Mouse (Mus musculus): ENCODE results near the gene Acat2. TPM values are rescaled to one million over a fixed set of nuclear protein-coding genes. Genes with fewer than 3 reads are reported as not detected.
"Not testable (repeated sequence)": the region's sequence is repeated elsewhere in the genome, so short reads cannot be mapped to it uniquely, and the experiment has no call there.

Gene Acat2
- total and polyA plus RNA-seq, 3 experiments, result 48.6 to 128 (median 58.6) TPM

DNA sequence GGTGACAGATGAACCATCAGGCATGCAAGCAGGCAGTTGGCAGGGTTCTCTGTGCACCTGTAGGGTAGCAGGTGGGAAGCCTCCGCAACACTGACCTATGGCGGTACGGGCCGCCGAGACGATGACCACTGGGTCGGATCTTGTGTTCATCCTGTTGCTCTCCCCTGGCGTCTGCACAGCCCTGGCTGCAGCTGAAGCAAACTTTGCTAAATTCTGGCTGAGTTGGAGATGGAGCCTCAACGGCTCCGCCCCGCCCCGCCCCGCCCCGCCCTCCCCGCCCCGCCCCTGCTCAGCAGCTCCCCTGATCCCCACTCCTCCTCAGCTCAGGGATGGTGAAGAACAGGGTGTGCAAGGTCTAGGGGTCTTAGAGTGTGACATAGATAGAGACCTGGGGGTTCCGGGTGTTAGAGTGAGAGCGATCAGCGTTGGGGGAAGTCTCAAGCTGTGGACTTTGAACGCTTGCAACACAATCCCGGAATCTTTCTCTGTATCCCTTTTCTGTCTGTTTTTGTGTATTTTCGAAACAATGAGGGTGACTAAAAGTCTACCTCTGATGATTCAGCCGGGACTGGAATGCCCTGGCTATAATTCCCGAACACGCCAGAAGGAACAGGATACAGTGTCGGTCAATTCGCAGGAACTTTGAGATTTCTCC is 20.3 kb downstream of the Acat2 start, which contains the start of gene Acat3:
Acat3 (minus strand) TSS at position 450 of the 655 bp plus-strand sequence.
- in situ Hi-C loops (cut with MboI; ENCODE audit: low pct_ligation_motif_present, low pct_unique_long_range_greater_than_20kb, low sequenced_read_pairs) (no loop called here), dilution Hi-C loops (cut with MboI; ENCODE audit: extremely low pct_ligation_motif_present, extremely low pct_unique_long_range_greater_than_20kb, low sequenced_read_pairs) (no loop called here)
- Histone ChIP-seq H3K27me3 (replicated peaks) (no peaks in the 10 kb centered on the region), H3K9ac (ENCODE audit: insufficient read depth, low read depth) (no peak within 1 kb of the TSS), H3K4me3 (replicated peaks in 1 of 3; ENCODE audit: low read depth in 2 of 3, low read length in 2 of 3, poor library complexity in 1 of 3) (no peak within 1 kb of the TSS), H3K79me2 (replicated peaks; ENCODE audit: control insufficient read depth, extremely low read depth, insufficient read depth, poor library complexity, severe bottlenecking) (no peaks in the 10 kb centered on the region), H3K36me3 (replicated peaks in 1 of 2; ENCODE audit: control insufficient read depth in 1 of 2, insufficient read depth in 1 of 2, low read length in 1 of 2) (peaks cover 18 to 40% of the 10 kb centered on the region in 2 experiments), H3K4me1 (ENCODE audit: control insufficient read depth in 1 of 2, insufficient read depth in 2 of 2) (no peaks in the 10 kb centered on the region), H3K27ac (ENCODE audit: insufficient read depth, low read depth) (no peak within 1 kb of the TSS), H3K9me3 (replicated peaks; ENCODE audit: low read length) (no peaks in the 10 kb centered on the region), H3K4me2 (ENCODE audit: insufficient read depth, low read depth, poor library complexity, severe bottlenecking) (no peak within 1 kb of the TSS)
- DNase-seq (ENCODE audit: extremely low read depth), result no peak
- TF ChIP-seq CTCF (conservative IDR thresholded peaks at IDR 0.05 in 1 of 2, IDR thresholded peaks at IDR 0.05 in 1 of 2; ENCODE audit: low read depth in 2 of 2, low read length in 2 of 2), result no peak
- no peak for TF ChIP-seq USF2 (conservative IDR thresholded peaks at IDR 0.05; ENCODE audit: low read depth, low read length)
- TF ChIP-seq POLR2A (IDR thresholded peaks at IDR 0.05; ENCODE audit: low read depth, low read length), result no peak
- no peak for TF ChIP-seq POLR2AphosphoS2 (IDR thresholded peaks at IDR 0.05; ENCODE audit: low read depth, low read length)
- TF ChIP-seq JUND (conservative IDR thresholded peaks at IDR 0.05; ENCODE audit: low read depth, low read length), result no peak
- no peak for TF ChIP-seq JUN (IDR thresholded peaks at IDR 0.05; ENCODE audit: insufficient read depth, low read depth, low read length)
- no peak for TF ChIP-seq EP300 (IDR thresholded peaks at IDR 0.05; ENCODE audit: low read length)
- no peak for TF ChIP-seq PAX5 (IDR thresholded peaks at IDR 0.05; ENCODE audit: low read length)
- TF ChIP-seq ZNF384 (IDR thresholded peaks at IDR 0.05; ENCODE audit: low read depth, low read length), result no peak
- no peak for TF ChIP-seq TCF12 (IDR thresholded peaks at IDR 0.05; ENCODE audit: low read depth, low read length)
- TF ChIP-seq ETS1 (conservative IDR thresholded peaks at IDR 0.05; ENCODE audit: low read depth, low read length), result no peak
- no peak for TF ChIP-seq USF1 (IDR thresholded peaks at IDR 0.05; ENCODE audit: low read depth, low read length)
- TF ChIP-seq MAX (IDR thresholded peaks at IDR 0.05; ENCODE audit: low read length), result no peak
- no peak for TF ChIP-seq MXI1 (IDR thresholded peaks at IDR 0.05; ENCODE audit: low read depth, low read length)
- no peak for TF ChIP-seq ZC3H11A (IDR thresholded peaks at IDR 0.05; ENCODE audit: low read depth, low read length)
- no peak for TF ChIP-seq CHD2 (IDR thresholded peaks at IDR 0.05; ENCODE audit: low read length)
- TF ChIP-seq NRF1 (IDR thresholded peaks at IDR 0.05; ENCODE audit: low read depth, low read length), result no peak
- TF ChIP-seq MAFK (IDR thresholded peaks at IDR 0.05; ENCODE audit: insufficient replicate concordance, low read length), result no peak
- TF ChIP-seq HCFC1 (IDR thresholded peaks at IDR 0.05; ENCODE audit: low read depth, low read length), result no peak
- no peak for TF ChIP-seq BHLHE40 (IDR thresholded peaks at IDR 0.05; ENCODE audit: low read depth, low read length)

DNA sequence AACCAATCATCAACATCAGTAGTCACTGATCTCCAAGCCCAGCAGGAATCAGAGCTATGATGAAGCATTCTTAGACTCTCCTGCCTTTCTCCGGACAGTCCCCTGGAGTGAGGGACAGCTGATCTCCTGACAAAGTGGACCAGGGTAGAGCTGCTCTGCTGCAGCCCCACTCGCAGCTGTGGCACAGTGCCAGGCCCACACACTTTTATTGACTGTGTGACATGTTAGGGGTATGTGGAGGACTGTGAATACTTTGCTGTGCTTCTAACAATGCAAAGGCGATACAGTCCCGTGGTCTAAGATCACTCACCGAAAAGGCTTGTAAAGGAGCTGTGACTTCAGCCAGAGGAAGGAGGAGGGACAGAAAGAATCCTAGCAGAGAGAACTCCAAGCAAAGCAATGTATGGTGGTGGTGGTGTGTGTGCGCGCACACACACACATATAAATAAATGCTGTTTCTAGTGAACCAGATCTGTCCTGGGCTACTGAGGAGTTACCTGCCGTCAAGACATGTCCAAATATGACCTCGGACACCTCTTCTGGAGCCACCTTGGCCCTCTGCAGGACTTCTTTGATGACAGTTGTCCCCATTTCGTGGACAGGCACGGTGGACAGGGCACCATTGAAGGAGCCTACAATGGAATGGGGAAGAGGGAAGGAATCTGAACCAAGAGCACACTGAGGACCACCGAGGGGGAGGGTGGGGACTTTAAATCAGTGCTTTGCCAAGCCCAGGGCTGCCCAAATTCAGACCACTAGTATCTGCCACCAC is 21.0 kb downstream of the Acat2 start:
- H3K9ac ChIP-seq (ENCODE audit: insufficient read depth, low read depth); H3K27ac ChIP-seq (ENCODE audit: insufficient read depth, low read depth); dilution Hi-C loops (cut with MboI; ENCODE audit: extremely low pct_ligation_motif_present, extremely low pct_unique_long_range_greater_than_20kb, low sequenced_read_pairs); H3K4me1 ChIP-seq (ENCODE audit: control insufficient read depth in 1 of 2, insufficient read depth in 2 of 2); DNase-seq (ENCODE audit: extremely low read depth); H3K4me3 ChIP-seq (replicated peaks in 1 of 3; ENCODE audit: low read depth in 2 of 3, low read length in 2 of 3, poor library complexity in 1 of 3); in situ Hi-C loops (cut with MboI; ENCODE audit: low pct_ligation_motif_present, low pct_unique_long_range_greater_than_20kb, low sequenced_read_pairs); H3K79me2 ChIP-seq (replicated peaks; ENCODE audit: control insufficient read depth, extremely low read depth, insufficient read depth, poor library complexity, severe bottlenecking); H3K4me2 ChIP-seq (ENCODE audit: insufficient read depth, low read depth, poor library complexity, severe bottlenecking); H3K27me3 ChIP-seq (replicated peaks); H3K9me3 ChIP-seq (replicated peaks; ENCODE audit: low read length): not testable (repeated sequence)
- H3K36me3 ChIP-seq (replicated peaks in 1 of 2; ENCODE audit: control insufficient read depth in 1 of 2, insufficient read depth in 1 of 2, low read length in 1 of 2), result peaks cover 15 to 33% of the 10 kb centered on the region in 2 experiments

All from CH12.LX (cell line).